Mouse (Mus musculus): ENCODE measurements around the gene Armc7. TPM values are rescaled to one million over a fixed set of nuclear protein-coding genes. Genes with fewer than 3 reads are reported as not detected.
A peak's percentile ranks its signal among the peaks of the same experiment; 100 is the strongest.

Gene Armc7
- polyA plus RNA-seq, 1 experiment, result 31.1 TPM

GRCm38 (mm10) chr11:115536856-115537568, 61.5 kb downstream of the Armc7 start:
- H3K4me3 ChIP-seq (ENCODE audit: insufficient read depth, low read length), result peak overlapping the region; percentile 54
- TF ChIP-seq CTCF (IDR thresholded peaks at IDR 0.05; ENCODE audit: low read depth, low read length) (no peak), POLR2A (IDR thresholded peaks at IDR 0.05; ENCODE audit: borderline replicate concordance, low read depth, low read length) (no peak)
- H3K27ac ChIP-seq (ENCODE audit: insufficient read depth, low read depth, low read length), result peak overlapping the region; percentile 74
- peaks cover 3% of the 10 kb centered on the region; the same call in 1 of the 2 replicates for H3K4me1 ChIP-seq (ENCODE audit: control insufficient read depth, insufficient read depth, low read length)

- no peak overlapping the region for H3K4me3 ChIP-seq (ENCODE audit: insufficient read depth, low read length)
- H3K27ac ChIP-seq (ENCODE audit: insufficient read depth, low read depth, low read length), result no peak overlapping the region
- peaks cover 3% of the 10 kb centered on the region; the same call in 1 of the 2 replicates for H3K4me1 ChIP-seq (ENCODE audit: control insufficient read depth, insufficient read depth, low read length)
- TF ChIP-seq POLR2A (IDR thresholded peaks at IDR 0.05; ENCODE audit: borderline replicate concordance, low read depth, low read length), result no peak
- no peak for TF ChIP-seq CTCF (IDR thresholded peaks at IDR 0.05; ENCODE audit: low read depth, low read length)
Observed at GRCm38 (mm10) chr11:115538045-115538444, 62.6 kb downstream of the Armc7 start.

Other genes with a start within 250 kb of the Armc7 start
- gene Grin2c, start 208.4 kb upstream of the Armc7 start, polyA plus RNA-seq (2012; ENCODE audit: insufficient read depth, insufficient read length, missing spikeins), result not detected in 2 replicates
- 7.8 and 9.6 TPM in 2 replicates for gene Fdxr, start 198.6 kb upstream of the Armc7 start, polyA plus RNA-seq (2012; ENCODE audit: insufficient read depth, insufficient read length, missing spikeins)
- 1.5 and 1.9 TPM in 2 replicates for gene Fads6, start 178.0 kb upstream of the Armc7 start, polyA plus RNA-seq (2012; ENCODE audit: insufficient read depth, insufficient read length, missing spikeins)
- gene Otop2, start 168.5 kb upstream of the Armc7 start, polyA plus RNA-seq (2012; ENCODE audit: insufficient read depth, insufficient read length, missing spikeins), result not detected in 2 replicates
- gene Ush1g, start 153.6 kb upstream of the Armc7 start, polyA plus RNA-seq (2012; ENCODE audit: insufficient read depth, insufficient read length, missing spikeins), result not detected in 2 replicates
- not detected in 2 replicates for gene Otop3, start 140.9 kb upstream of the Armc7 start, polyA plus RNA-seq (2012; ENCODE audit: insufficient read depth, insufficient read length, missing spikeins)
- 0.78 TPM in 1 of 2 replicates, not detected in the other for gene Hid1, start 107.9 kb upstream of the Armc7 start, polyA plus RNA-seq (2012; ENCODE audit: insufficient read depth, insufficient read length, missing spikeins)
- 0.15 and 0.64 TPM in 2 replicates for gene Cdr2l, start 93.8 kb upstream of the Armc7 start, polyA plus RNA-seq (2012; ENCODE audit: insufficient read depth, insufficient read length, missing spikeins)
- gene Mrpl58, start 71.9 kb upstream of the Armc7 start, polyA plus RNA-seq (2012; ENCODE audit: insufficient read depth, insufficient read length, missing spikeins), result 38.2 and 49.0 TPM in 2 replicates
- 393 and 435 TPM in 2 replicates for gene Atp5h, start 55.7 kb upstream of the Armc7 start, polyA plus RNA-seq (2012; ENCODE audit: insufficient read depth, insufficient read length, missing spikeins)
- gene Kctd2, start 55.5 kb upstream of the Armc7 start, polyA plus RNA-seq (2012; ENCODE audit: insufficient read depth, insufficient read length, missing spikeins), result 27.0 and 28.0 TPM in 2 replicates
- not detected in 2 replicates for gene Trim80, start 35.1 kb upstream of the Armc7 start, polyA plus RNA-seq (2012; ENCODE audit: insufficient read depth, insufficient read length, missing spikeins)
- not detected in 2 replicates for gene Slc16a5, start 13.2 kb upstream of the Armc7 start, polyA plus RNA-seq (2012; ENCODE audit: insufficient read depth, insufficient read length, missing spikeins)
- 66.3 and 79.3 TPM in 2 replicates for gene Nt5c, start 16.2 kb downstream of the Armc7 start, polyA plus RNA-seq (2012; ENCODE audit: insufficient read depth, insufficient read length, missing spikeins)
- gene Jpt1, start 38.7 kb downstream of the Armc7 start, polyA plus RNA-seq (2012; ENCODE audit: insufficient read depth, insufficient read length, missing spikeins), result 166 and 168 TPM in 2 replicates
- 303 and 332 TPM in 2 replicates for gene Sumo2, start 60.6 kb downstream of the Armc7 start, polyA plus RNA-seq (2012; ENCODE audit: insufficient read depth, insufficient read length, missing spikeins)
- gene Nup85, start 88.8 kb downstream of the Armc7 start, polyA plus RNA-seq (2012; ENCODE audit: insufficient read depth, insufficient read length, missing spikeins), result 32.3 and 34.6 TPM in 2 replicates
- 33.1 and 36.9 TPM in 2 replicates for gene Mrps7, start 128.3 kb downstream of the Armc7 start, polyA plus RNA-seq (2012; ENCODE audit: insufficient read depth, insufficient read length, missing spikeins)
- gene Gga3, start 128.4 kb downstream of the Armc7 start, polyA plus RNA-seq (2012; ENCODE audit: insufficient read depth, insufficient read length, missing spikeins), result 60.1 and 81.9 TPM in 2 replicates
- gene Mif4gd, start 137.3 kb downstream of the Armc7 start, polyA plus RNA-seq (2012; ENCODE audit: insufficient read depth, insufficient read length, missing spikeins), result 90.6 and 96.3 TPM in 2 replicates
- 27.0 and 37.0 TPM in 2 replicates for gene Slc25a19, start 152.6 kb downstream of the Armc7 start, polyA plus RNA-seq (2012; ENCODE audit: insufficient read depth, insufficient read length, missing spikeins)
- 251 and 274 TPM in 2 replicates for gene Grb2, start 232.9 kb downstream of the Armc7 start, polyA plus RNA-seq (2012; ENCODE audit: insufficient read depth, insufficient read length, missing spikeins)